Mouse (Mus musculus): ENCODE results near the gene Tfcp2.
"Not testable (repeated sequence)": the region's sequence is repeated elsewhere in the genome, so short reads cannot be mapped to it uniquely, and the experiment has no call there.

Gene Tfcp2

GRCm38 (mm10) chr15:100489263-100489662 lies 62.5 kb downstream of the Tfcp2 start:
- in situ Hi-C loops (cut with MboI, MseI), result no loop called here

GRCm38 (mm10) chr15:100488297-100488696 lies 63.5 kb downstream of the Tfcp2 start:
- in situ Hi-C loops (cut with MboI, MseI), result not testable (repeated sequence)

DNA sequence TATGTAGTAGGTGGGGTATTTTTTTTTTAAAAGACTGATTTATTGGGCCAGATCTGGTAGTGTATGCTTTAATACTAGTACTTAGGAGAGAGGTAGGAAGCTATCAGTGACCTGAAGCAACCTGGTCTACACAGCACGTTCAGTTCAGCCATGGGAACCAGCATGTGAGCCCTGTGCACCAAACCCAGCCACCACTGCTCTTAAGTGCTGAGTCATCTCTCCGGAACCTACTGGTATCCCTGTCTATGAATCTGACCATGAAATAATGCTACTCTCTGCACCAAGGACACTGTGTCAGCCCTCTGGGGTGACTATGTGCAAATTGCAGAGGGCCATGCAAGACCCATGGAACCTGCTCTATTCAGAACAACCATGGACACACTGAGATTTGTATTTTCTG lies 64.8 kb downstream of the Tfcp2 start:
- in situ Hi-C loops (cut with MboI, MseI), result no loop called here

- in situ Hi-C loops (cut with MboI, MseI), result no loop called here
These were observed 65.4 kb downstream of the Tfcp2 start for GRCm38 (mm10) chr15:100486450-100486849.

DNA sequence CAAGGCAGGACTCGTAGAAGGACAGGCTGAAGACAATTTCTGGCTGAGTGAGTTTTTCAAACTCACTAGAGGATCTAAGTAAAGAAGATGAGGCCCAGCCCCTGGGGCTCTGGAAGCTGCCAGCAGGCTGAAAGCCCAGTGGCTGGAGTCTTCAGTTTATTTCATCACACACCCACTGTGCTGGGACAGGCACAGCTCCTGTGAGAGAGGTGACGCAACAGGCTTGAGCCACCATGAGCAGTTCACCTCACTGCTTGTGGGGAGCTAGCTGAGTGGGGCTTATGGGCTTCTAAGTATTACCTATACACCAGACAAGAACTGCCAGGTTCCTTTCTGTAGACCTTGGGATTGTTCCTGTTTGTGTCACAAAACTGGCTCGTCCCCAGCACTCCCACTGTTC lies 66.2 kb downstream of the Tfcp2 start:
- in situ Hi-C loops (cut with MboI, MseI), result no loop called here

DNA sequence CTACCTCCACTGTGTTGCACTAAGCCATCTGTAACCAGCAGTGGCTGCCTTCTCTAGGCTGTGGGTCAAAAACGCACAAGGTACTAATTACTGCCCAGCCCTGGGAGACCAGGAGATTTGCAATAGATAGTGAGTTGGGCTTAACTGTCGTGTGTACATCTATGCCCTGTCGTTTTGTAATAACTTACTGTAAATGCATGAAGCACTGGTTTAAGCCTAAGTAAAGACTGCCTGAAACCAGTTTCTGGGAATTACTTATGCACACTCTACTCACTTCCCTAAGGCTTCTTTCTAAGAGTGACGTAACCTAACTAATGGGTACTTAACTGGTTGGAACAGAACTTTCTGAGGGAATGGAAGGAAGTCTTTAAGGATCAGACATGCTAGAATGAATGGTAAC lies 72.9 kb downstream of the Tfcp2 start:
- in situ Hi-C loops (cut with MboI, MseI), result no loop called here

DNA sequence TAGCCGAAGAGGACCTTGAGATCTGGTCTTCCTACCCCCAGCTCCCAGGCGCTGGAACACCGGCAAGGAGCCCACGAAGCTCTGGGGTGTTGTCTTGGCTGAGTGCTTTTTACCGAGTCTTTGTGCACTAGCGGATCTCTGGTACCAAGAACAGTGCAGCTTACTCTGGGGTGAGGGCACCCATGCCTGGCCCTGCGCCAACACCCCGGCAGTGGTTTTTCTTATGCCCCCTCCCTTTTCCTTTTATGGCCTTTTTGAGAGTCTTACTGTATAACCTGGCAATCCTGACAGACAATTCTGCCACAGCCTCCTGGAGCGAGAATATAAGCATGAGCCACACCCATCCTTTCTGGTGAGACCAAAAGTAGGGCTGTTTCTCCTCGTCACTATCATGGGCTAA lies 73.5 kb downstream of the Tfcp2 start:
- in situ Hi-C loops (cut with MboI, MseI), result no loop called here

- in situ Hi-C loops (cut with MboI, MseI), result no loop called here
These were observed 77.8 kb downstream of the Tfcp2 start for GRCm38 (mm10) chr15:100473926-100474503.

GRCm38 (mm10) chr15:100470037-100470436 lies 81.8 kb downstream of the Tfcp2 start:
- in situ Hi-C loops (cut with MboI, MseI), result no loop called here

DNA sequence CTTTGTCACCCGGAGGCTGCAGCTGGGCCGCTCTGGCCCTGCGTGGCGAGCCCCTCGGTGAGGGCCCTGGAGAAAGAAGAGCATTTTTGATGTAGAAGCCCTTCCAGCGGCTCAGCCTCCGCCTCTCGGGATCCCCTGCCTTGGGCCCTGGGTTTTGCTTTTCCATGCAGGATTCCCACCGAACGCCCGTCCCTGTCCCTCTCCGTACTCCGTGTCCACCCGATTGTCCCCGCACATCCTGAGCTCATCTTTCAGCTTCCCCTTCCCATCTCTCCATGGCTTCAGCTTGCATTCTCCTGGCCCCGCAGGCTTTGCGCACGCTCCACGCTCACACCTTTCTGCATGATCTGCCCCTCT lies 82.6 kb downstream of the Tfcp2 start:
- in situ Hi-C loops (cut with MboI, MseI), result no loop called here

DNA sequence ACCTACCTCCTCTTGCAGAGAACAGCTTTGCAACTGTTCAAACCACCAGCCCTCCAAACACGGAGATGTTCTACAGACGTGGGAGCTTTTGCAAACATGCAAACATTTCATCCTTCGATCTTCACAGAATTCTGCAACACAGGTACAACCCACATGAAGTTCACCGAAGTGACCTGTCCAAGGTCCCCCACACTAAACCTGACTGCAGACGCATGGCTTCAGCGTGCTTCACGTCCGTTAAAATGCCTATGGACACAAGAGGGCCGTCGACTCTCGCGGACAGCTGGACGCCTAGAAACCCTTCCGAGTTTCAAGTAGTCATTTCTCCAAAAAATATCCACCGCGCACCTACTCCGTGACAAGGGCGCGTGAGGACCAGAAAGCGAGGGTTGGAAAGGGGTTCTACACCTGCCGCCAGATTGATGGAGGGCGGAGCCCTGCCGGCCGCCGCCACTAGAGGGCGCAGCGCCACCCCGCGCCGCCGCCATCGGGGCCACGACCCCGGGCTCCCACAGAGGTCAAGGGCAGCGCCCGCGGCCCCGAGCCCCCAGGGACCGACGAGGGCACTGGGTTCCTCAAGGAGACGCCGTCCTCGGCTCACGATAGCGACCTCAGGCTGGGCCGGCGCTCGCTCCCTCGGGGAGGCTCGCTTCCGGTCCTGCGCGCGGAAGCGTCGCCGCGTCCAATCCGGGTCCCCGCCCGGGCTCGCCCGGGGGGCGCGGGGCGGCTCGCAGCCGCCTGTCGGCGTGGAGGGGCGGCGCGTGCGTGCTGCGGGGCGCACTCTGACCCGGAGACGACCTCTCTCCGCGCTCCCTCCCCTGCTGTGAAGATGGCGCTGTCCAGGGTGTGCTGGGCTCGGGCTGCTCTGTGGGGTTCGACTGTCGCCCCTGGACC lies 83.3 kb downstream of the Tfcp2 start, which contains the start of gene Letmd1:
Letmd1 (plus strand) TSS at position 729 of the 894 bp plus-strand sequence.
- in situ Hi-C loops (cut with MboI, MseI), result no loop called here

DNA sequence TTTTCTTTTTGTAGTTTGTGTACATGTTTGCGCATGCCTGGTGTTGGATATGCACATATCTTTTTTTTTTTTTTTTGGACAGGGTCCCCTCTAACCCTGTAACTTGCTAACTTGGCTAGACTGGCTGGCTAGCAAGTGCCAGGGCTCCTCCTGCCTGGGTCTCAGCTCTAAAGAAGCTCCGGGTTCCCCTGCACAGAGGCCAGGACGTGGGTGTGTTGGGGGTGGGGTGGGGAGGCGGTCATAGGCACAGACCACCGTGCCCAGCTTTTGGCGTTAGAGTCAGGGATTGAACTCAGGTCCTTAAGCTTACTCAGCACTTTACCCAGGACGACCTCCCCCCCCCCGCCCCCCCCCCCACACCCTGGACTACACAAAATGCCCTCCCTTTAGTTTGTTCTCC lies 84.1 kb downstream of the Tfcp2 start:
- in situ Hi-C loops (cut with MboI, MseI), result no loop called here

- in situ Hi-C loops (cut with MboI, MseI), result no loop called here
These were observed 86.4 kb downstream of the Tfcp2 start for GRCm38 (mm10) chr15:100465432-100465831.

DNA sequence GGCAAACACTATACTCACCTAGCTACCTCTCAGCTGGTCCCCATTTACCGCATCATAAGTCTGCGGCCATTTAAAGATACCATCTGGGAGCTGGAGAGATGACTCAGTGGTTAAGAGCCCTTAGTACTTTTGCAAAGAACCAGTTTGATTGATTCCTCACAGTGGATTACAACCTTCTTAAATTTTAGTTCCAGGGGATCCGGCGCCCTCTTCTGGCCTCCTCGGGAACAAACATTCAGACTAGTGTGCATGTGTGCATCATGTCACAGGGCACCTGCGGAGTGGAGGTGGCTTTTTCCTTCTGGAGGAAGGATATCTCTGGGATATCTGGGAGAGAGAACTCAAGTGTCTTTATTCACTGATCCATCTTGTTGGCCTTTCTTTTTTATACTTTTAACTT lies 88.1 kb downstream of the Tfcp2 start:
- in situ Hi-C loops (cut with MboI, MseI), result no loop called here

GRCm38 (mm10) chr15:100462086-100462485 lies 89.7 kb downstream of the Tfcp2 start:
- in situ Hi-C loops (cut with MboI, MseI), result no loop called here

DNA sequence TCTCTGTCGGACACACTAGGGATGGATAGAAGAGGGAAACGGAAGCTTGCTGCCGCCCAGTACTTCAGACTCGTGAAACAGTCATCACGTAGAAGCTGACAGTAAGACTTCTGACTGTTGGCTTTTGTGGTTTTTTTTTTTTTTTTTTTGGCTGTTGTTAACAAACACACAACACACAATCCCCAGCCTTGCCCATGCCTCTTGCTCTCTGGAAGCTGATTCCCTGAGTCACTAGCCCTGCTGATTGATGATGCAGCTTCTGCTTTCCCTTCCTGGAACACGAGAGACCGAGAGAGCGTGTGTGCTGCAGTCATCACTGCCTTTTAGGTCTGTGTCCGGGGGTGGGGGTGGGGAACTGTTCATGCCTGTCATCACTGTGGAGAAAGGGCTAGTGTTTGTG lies 90.2 kb downstream of the Tfcp2 start:
- in situ Hi-C loops (cut with MboI, MseI), result no loop called here

DNA sequence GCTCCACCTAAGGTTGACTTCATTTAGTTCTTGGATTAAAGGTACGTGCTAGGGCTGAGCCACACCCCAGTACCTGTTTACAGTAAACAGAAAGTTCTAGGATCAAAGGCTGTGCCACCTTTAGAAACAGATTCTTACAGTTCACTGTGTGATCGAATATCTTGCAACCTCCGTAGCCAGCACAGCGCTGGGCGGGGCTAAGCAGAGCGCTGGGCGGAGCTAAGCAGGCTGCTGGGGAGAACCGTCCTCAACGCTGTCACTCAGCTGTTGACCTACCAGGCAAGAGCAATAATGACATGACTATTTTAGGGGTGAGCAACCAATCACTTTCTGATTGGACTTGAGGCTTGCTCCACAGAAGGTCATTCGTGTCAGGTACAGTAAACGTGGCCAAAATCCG lies 90.9 kb downstream of the Tfcp2 start:
- in situ Hi-C loops (cut with MboI, MseI), result no loop called here

DNA sequence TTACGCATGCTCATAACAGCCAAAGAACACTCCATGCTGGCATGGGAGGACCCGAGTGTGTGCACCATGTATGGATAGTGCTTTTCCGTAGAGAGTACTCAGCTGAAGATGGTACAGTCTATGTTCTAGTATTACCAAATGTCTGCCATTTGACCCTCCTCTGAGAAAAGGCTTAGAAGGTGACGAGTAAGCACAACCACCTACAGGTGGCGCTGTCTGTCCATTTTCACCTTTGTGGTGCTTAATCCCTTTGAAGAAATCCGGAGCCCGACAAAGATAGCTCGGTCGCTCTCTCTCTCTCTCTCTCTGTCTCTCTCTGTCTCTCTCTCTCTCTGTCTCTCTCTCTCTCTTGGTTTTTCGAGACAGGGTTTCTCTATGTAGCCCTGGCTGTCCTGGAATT lies 93.8 kb downstream of the Tfcp2 start:
- in situ Hi-C loops (cut with MboI, MseI), result no loop called here

DNA sequence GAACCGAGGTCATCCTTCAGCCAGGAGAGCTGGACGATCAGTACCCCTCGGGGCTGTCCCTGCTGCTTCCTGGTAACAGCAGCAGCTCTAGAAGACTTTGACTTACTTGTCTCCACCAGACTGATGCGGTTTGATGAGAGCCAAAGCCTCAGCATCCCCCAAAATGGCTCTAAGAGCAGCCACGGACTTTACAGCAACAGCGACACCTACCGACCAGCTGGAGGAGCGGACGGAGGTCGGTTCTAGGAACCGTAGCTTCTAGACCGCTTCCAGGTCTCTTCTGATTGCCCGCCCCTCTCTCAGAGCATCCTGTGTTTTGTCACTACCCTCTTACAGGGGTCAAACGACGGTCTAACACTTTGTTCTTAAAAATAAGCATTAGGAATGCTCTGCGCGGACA lies 94.5 kb downstream of the Tfcp2 start:
- in situ Hi-C loops (cut with MboI, MseI), result no loop called here

GRCm38 (mm10) chr15:100456356-100456991 lies 95.3 kb downstream of the Tfcp2 start:
- in situ Hi-C loops (cut with MboI, MseI), result no loop called here

DNA sequence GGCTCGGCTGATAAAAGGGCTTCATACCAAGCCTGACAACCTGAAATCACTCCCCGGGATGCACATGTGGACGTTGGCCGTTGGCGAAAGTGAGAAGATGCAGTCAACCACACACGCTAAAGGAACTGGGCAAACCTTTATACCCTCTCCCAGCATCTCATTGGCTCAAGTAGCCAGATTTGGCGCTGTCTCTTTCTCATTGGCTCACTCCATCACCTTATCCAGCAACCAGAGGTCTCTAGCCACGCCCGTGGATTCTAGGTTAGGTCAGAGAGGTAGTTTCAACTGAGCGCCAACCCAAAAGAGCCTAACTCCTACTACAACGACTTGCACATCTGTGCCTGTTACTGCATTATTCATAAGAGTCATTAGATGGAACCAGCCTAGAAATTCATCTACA lies 99.3 kb downstream of the Tfcp2 start:
- in situ Hi-C loops (cut with MboI, MseI), result loop anchor here in 1 of 2 experiments (5.0 kb wide), 1 partner anchor 125 kb away; no protein-coding TSS in a partner anchor

DNA sequence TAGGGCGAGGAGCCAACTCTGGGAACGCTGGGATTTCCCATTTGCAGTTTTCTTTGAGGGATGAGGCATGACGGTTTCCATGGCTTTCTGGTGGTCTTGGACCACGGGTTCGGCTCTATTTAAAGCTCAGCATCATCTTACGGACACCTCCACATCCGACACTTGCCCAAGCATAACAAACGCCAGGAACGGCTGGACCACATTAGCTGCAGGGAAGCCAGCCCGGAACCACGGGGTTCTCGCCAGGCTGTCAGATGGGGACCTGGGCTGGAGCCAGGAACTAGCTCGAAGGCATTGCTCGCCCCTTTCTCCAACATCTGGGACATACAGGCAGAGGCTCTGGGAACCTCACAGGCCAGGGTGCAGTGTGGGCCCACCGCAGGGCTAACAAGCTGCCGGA lies 100.6 kb downstream of the Tfcp2 start:
- in situ Hi-C loops (cut with MboI, MseI), result loop anchor here in 1 of 2 experiments (5.0 kb wide), 1 partner anchor 124 kb away; no protein-coding TSS in a partner anchor

DNA sequence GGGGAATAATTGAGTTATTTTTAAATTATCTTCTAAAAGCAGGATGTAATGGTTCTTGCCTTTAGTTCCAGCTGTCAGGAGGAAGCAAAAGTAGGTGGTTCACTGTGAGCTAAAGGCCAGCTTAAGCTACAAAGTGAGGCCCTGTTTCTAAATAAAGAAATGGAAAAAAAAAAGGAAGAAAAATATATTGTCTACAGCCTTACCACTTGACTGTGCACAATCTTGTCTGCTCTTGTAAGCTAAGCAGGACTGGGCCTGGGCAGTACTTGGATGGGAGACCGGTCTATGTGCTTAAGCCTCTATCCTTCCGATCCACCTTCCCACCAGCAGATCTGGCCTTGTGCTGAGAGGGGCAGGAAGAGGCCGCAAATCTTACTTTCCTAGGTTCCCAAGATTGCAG lies 102.3 kb downstream of the Tfcp2 start:
- in situ Hi-C loops (cut with MboI, MseI), result no loop called here

All from T-helper 17 cell (primary cell).